Mouse (Mus musculus): Measurements from ENCODE around the gene Mob4. TPM values are rescaled to one million over a fixed set of nuclear protein-coding genes. Genes with fewer than 3 reads are reported as not detected.
A peak's percentile ranks its signal among the peaks of the same experiment; 100 is the strongest.

Mob4 gene
- polyA plus RNA-seq (2015; fragmentation: Nextera tagmentation; extraction: Ambion mirVana), result 126 and 134 TPM in 2 replicates

DNA sequence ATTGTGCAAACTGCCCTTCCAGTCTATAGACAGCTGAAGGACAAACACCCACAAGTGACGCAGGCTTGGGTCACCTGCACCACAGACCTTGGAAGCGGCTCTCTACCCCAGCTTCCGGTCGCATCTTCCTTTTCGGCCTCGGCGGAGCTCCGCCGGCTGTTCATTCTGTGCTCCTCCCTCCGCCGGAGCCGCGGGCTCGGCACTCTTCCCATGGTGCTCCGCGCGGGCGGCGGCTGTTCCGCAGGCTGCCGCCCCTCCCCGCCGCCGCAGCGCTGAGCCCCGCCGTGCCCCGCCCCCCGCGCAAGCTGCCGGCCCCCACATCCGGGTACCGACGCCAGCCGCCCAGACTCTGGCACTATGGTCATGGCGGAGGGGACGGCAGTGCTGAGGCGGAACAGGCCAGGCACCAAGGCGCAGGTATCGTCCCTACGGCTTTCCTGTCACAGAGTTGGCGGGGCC is at the start of gene Mob4:
Gene Mob4, plus strand, starts transcription at position 289 of the 459 bp plus-strand sequence.
- ATAC-seq (ENCODE audit: insufficient number of reproducible peaks, low FRiP score, low TSS enrichment, low read depth), result peak; percentile 96
- H3K36me3 ChIP-seq, result no peaks in the 10 kb centered on the region
- H3K4me2 ChIP-seq (replicated peaks), result peak within 1 kb of the TSS; percentile 58
- under 1% methylated on average over 42 of the region's 42 CpGs for WGBS
- H3K9me3 ChIP-seq (replicated peaks), result no peaks in the 10 kb centered on the region
- H3K27ac ChIP-seq (replicated peaks), result peak within 1 kb of the TSS; percentile 98
- H3K9ac ChIP-seq, result peak within 1 kb of the TSS; percentile 98
- no peaks in the 10 kb centered on the region for H3K27me3 ChIP-seq
- peaks cover 16% of the 10 kb centered on the region for H3K4me1 ChIP-seq
- peak within 1 kb of the TSS; percentile 100 for H3K4me3 ChIP-seq (replicated peaks)

DNA sequence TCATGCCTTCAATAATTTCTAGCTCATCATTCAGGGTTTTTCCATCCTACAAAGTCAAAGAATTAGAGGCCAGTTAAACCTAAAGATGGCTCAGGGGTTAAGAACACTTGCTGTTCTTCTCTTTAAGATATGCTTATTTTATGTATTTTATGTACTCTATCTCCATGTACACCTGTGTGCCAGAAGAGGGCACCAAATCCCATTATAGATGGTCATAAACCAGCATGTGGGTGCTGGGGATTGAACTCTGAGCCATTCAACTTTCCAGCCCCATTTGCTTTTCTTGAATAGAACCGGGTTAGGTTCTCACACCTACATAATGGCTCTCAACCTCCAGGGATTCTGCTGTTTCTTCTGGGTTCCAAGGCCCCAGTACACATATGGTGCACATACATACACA is 48.9 kb upstream of the Mob4 start:
- no peaks in the 10 kb centered on the region for H3K27me3 ChIP-seq
- ATAC-seq (ENCODE audit: insufficient number of reproducible peaks, low FRiP score, low TSS enrichment, low read depth), result no peak
- no peak overlapping the region for H3K4me3 ChIP-seq (replicated peaks)
- H3K9me3 ChIP-seq (replicated peaks), result no peaks in the 10 kb centered on the region; the same call in 1 of the 2 replicates
- peaks cover 22% of the 10 kb centered on the region for H3K4me1 ChIP-seq
- no peak overlapping the region for H3K4me2 ChIP-seq (replicated peaks)
- H3K9ac ChIP-seq, result no peak overlapping the region
- no peak overlapping the region for H3K27ac ChIP-seq (replicated peaks)
- WGBS, result 87% methylated on average over 1 of the region's 1 CpGs
- peaks cover 68% of the 10 kb centered on the region for H3K36me3 ChIP-seq

DNA sequence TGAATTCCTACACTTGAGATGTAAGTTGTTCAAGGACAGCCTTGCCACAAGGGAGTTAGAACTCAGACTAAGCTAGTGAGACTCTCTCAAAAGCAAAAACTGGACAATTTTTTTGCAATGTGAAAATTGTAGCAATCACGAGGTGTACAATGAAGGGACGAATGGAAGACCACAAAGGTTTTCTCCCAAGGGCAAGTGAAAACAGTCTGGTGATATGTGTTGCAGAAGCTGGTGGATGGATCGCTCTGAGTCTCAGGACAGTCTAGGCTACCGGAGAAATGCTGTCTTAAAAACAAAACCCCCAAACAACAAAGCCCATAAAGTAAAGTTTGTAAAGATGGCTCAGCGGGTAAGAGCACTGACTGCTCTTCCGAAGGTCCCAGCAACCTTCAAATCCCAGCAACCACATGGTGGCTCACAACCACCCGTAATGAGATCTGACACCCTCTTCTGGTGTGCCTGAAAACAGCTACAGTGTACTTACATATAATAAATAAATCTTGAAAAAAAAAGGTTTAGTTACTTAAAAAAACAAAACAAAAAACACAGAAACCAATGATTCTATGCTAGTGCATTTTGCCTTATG is 45.2 kb upstream of the Mob4 start:
- Histone ChIP-seq H3K27ac (replicated peaks) (no peak overlapping the region), H3K4me2 (replicated peaks) (peak overlapping the region; percentile 72), H3K9ac (no peak overlapping the region), H3K4me3 (replicated peaks) (peak overlapping the region; percentile 96), H3K4me1 (peaks cover 33% of the 10 kb centered on the region), H3K9me3 (replicated peaks) (no peaks in the 10 kb centered on the region; the same call in 1 of the 2 replicates), H3K36me3 (peaks cover 46% of the 10 kb centered on the region), H3K27me3 (no peaks in the 10 kb centered on the region)
- WGBS, result 44% methylated on average over 7 of the region's 7 CpGs
- no peak for ATAC-seq (ENCODE audit: insufficient number of reproducible peaks, low FRiP score, low TSS enrichment, low read depth)

DNA sequence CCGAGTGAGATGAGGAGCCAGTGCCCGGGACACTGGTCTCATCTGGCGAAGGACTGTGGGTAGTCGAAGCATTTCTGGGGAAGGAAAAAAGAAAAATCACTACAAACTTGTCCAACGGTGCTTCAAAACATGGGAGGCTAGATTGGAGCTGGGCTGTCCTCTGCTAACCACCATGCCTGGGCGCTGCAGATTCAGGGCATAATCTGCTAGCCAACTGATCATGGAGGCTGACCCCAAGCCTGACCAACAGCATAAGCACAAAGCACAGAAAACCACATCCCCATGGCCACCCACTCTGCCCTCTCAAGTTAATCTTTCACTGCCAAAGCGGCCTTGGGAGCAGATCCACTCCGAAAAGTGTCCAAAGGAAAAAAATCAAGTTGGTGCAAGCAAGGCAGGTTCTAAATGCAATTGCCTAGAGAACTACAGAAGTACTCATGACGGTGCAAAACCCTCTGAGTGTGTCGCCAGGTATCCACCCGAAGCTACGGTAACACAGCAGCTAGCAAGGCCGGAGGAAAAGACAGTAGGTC is 44.1 kb upstream of the Mob4 start:
- Histone ChIP-seq H3K9me3 (replicated peaks) (no peaks in the 10 kb centered on the region; the same call in 1 of the 2 replicates), H3K4me1 (peaks cover 33% of the 10 kb centered on the region), H3K4me2 (replicated peaks) (peak overlapping the region; percentile 72), H3K4me3 (replicated peaks) (peak overlapping the region; percentile 96), H3K27me3 (no peaks in the 10 kb centered on the region), H3K9ac (peak overlapping the region; percentile 89), H3K36me3 (peaks cover 42% of the 10 kb centered on the region), H3K27ac (replicated peaks) (peak overlapping the region; percentile 95)
- no peak for ATAC-seq (ENCODE audit: insufficient number of reproducible peaks, low FRiP score, low TSS enrichment, low read depth)
- WGBS, result 0% methylated on average over 13 of the region's 13 CpGs

DNA sequence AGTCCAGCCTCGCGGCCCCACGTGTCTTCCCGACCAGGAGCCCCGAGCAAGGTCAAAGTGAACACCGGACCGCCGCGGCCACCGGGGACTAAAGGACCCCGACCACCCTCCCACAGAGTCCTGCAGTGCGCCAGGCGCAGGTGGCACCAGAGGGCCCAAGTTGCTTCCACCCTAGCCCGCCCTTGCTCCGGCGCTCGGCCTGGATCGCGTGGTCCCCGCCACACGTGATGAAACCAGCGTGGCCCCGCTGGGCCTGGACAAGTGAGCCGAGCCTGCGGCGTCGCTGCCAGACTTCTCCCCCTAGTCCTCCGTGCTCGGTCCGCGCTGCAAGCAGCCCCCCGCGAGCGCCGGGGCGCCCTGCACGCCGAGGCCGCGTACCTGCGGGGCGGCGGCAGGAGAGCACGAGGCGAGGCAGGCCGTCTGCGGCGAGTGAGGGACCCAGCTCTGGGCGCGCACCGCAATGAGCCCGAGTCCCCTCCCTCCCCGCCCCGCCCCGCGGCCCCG is 43.6 kb upstream of the Mob4 start:
- H3K4me2 ChIP-seq (replicated peaks), result peak overlapping the region; percentile 72
- H3K4me3 ChIP-seq (replicated peaks), result peak overlapping the region; percentile 96
- H3K27me3 ChIP-seq, result no peaks in the 10 kb centered on the region
- H3K27ac ChIP-seq (replicated peaks), result peak overlapping the region; percentile 95
- H3K9me3 ChIP-seq (replicated peaks), result no peaks in the 10 kb centered on the region; the same call in 1 of the 2 replicates
- ATAC-seq (ENCODE audit: insufficient number of reproducible peaks, low FRiP score, low TSS enrichment, low read depth), result peak; percentile 58
- peak overlapping the region; percentile 89 for H3K9ac ChIP-seq
- peaks cover 38% of the 10 kb centered on the region for H3K36me3 ChIP-seq
- H3K4me1 ChIP-seq, result peaks cover 33% of the 10 kb centered on the region
- WGBS, result under 1% methylated on average over 36 of the region's 57 CpGs

DNA sequence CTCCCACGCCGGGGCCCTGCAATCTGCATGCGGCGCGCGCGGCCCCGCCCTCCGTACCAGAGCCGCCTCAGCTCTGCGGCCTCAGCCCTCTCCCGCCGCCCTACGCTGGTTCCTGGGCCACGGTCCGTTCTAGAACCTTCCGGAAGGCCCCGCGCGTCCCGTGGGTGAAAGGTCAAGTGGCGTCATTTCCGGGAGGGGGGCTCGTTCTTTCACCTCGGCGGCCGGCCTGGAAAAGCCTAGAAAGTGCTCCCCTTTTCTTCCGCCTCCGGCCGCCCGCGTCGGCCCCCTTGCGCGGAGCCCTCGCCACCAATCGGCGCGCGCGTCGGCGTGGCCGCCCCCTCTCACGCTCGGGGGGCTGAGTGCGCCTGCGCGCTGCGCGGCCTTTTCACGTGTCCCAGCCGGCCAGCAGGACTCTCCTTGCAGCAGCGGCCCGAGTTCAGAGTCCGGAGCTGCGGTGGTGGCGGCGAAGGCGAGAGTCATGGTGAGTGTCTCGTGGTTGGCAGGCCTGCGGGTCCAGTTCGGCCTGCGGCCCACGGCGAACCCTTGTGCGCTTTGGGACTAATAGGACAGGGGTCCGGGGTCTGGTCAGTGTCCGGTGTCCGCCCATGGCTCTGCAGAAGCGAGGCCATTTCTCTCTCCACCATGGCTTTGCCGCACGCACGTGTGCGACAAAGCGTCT is 43.0 kb upstream of the Mob4 start, which contains the start of the genes Hspe1 and Hspd1:
Gene Hspe1, plus strand, starts transcription at position 201 of the 679 bp plus-strand sequence.
Gene Hspd1, minus strand, starts transcription at position 312 of the 679 bp plus-strand sequence.
- H3K27me3 ChIP-seq, result no peaks in the 10 kb centered on the region
- H3K27ac ChIP-seq (replicated peaks), result peak within 1 kb of the TSS; percentile 95
- under 1% methylated on average over 76 of the region's 76 CpGs for WGBS
- H3K9me3 ChIP-seq (replicated peaks), result no peaks in the 10 kb centered on the region
- H3K9ac ChIP-seq, result peak within 1 kb of the TSS; percentile 89
- peak within 1 kb of the TSS; percentile 72 for H3K4me2 ChIP-seq (replicated peaks)
- ATAC-seq (ENCODE audit: insufficient number of reproducible peaks, low FRiP score, low TSS enrichment, low read depth), result peak; percentile 97
- peaks cover 36% of the 10 kb centered on the region for H3K36me3 ChIP-seq
- H3K4me3 ChIP-seq (replicated peaks), result peak within 1 kb of the TSS; percentile 96
- H3K4me1 ChIP-seq, result peaks cover 33% of the 10 kb centered on the region

DNA sequence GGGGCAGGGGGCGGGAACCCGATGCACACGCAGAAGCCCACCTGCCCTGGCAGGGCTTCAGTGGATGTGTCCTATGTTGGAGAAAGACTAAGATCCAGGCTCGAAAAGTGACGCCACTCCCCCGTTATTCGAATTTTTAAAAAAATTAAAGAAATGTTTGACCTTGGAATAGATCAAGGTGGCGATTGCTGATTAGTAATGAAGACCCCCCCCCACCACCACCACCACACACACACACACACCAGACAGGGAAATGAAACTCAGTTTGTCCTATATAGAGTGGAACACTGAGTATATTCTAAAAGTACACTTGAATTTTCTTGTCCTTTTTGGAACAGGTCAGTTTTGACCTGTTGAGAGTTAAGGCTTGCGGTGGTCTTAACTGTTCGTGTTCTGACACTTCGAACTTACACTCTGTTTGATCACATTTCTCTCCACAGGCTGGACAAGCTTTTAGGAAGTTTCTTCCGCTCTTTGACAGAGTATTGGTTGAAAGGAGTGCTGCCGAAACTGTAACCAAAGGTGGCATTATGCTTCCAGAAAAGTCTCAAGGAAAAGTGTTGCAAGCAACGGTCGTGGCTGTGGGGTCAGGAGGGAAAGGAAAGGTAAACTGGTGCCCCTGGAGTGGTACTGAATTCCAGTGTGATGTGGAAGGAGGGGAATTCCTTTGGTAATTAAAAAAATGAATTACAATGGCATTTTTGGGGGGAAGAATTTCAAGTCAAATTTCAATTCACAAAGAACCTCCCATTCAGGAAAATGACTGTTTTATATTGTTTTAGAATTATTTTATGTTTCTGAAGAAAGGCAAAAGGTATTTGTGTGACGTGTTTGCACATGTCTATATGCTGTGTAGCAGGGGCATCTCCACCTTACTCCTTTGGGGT is 42.2 kb upstream of the Mob4 start:
- peaks cover 32% of the 10 kb centered on the region for H3K4me1 ChIP-seq
- H3K36me3 ChIP-seq, result peaks cover 30% of the 10 kb centered on the region
- peak overlapping the region; percentile 70 for H3K4me2 ChIP-seq (replicated peaks)
- peak overlapping the region; percentile 96 for H3K4me3 ChIP-seq (replicated peaks)
- H3K27ac ChIP-seq (replicated peaks), result peak overlapping the region; percentile 95
- no peaks in the 10 kb centered on the region for H3K27me3 ChIP-seq
- no peaks in the 10 kb centered on the region for H3K9me3 ChIP-seq (replicated peaks)
- 6% methylated on average over 16 of the region's 16 CpGs for WGBS
- ATAC-seq (ENCODE audit: insufficient number of reproducible peaks, low FRiP score, low TSS enrichment, low read depth), result no peak
- peak overlapping the region; percentile 71 for H3K9ac ChIP-seq

DNA sequence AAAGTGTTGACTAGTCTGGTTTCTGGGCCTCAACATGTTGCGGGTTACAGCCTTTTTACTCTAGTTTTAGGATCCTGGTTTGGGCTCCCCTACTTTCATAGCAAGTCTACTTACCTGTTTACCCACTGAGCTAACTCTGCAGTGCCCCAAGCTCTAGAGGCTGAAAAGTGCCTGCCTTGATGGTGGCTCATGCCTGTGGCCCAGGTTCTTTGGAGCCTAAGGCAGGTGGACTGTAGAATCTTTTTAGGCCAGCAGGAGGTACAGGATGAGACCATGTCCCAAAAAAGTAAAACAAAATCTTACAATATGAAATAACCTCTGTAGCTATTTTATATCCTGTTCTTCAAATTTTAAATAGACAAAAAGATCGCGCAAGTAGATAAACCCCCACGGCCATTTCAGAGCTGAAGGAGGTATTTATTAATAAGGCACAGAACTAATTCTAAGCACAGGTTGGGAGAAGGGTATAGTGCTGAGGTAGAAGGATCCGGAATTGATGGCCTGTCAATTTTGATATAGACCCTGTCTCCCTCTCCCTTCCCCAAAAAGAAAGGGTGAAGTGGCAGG is 41.5 kb upstream of the Mob4 start:
- Histone ChIP-seq H3K27me3 (no peaks in the 10 kb centered on the region), H3K4me1 (peaks cover 27% of the 10 kb centered on the region), H3K4me2 (replicated peaks) (peak overlapping the region; percentile 70), H3K9me3 (replicated peaks) (no peaks in the 10 kb centered on the region), H3K36me3 (peaks cover 23% of the 10 kb centered on the region), H3K9ac (no peak overlapping the region), H3K4me3 (replicated peaks) (peak overlapping the region; percentile 96), H3K27ac (replicated peaks) (no peak overlapping the region)
- WGBS, result 81% methylated on average over 5 of the region's 5 CpGs
- no peak for ATAC-seq (ENCODE audit: insufficient number of reproducible peaks, low FRiP score, low TSS enrichment, low read depth)

DNA sequence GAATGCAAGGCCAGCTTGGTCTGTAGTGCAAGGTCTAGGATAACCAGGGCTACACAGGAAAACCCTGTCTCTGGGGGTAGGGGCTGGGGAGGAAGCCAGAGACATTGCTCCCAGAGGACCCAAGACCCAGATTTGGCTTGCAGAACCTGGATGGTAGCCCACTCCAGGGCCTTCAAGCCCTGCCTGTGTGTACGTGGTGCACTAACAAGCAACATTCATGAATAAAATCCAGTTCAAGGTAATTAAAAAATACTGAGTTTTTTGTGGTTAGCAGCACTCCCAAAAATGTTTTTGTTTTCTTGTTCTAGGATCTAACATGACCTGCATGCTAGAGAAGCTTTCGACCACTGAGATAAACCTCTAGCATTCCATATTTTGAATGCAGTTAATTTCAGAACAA is 39.0 kb upstream of the Mob4 start:
- no peak for ATAC-seq (ENCODE audit: insufficient number of reproducible peaks, low FRiP score, low TSS enrichment, low read depth)
- Histone ChIP-seq H3K27me3 (no peaks in the 10 kb centered on the region), H3K9ac (no peak overlapping the region), H3K4me1 (peaks cover 11% of the 10 kb centered on the region), H3K27ac (replicated peaks) (no peak overlapping the region), H3K4me3 (replicated peaks) (no peak overlapping the region), H3K36me3 (peaks cover 17% of the 10 kb centered on the region), H3K9me3 (replicated peaks) (no peaks in the 10 kb centered on the region), H3K4me2 (replicated peaks) (no peak overlapping the region)
- WGBS, result 83% methylated on average over 2 of the region's 2 CpGs

DNA sequence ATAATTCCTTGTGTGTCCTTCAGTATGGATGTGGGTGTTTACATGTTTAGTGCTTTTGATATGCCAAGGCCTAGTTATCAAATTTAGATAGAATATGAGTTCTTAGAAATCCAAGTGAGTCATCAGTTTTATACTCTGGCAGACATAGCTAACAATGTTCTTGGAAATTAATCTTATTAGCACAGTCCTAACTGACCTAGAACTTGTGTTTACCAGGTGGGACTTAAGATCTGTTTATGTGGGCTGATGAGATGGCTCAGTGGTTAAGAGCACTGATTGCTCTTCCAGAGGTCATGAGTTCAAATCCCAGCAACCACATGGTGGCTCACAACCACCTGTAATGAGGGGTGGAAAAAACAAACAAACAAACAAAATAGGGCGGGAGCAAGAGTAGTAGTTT is 38.6 kb upstream of the Mob4 start:
- H3K4me1 ChIP-seq, result peaks cover 11% of the 10 kb centered on the region
- no peak overlapping the region for H3K9ac ChIP-seq
- H3K27ac ChIP-seq (replicated peaks), result no peak overlapping the region
- H3K4me2 ChIP-seq (replicated peaks), result no peak overlapping the region
- H3K27me3 ChIP-seq, result no peaks in the 10 kb centered on the region
- no peak for ATAC-seq (ENCODE audit: insufficient number of reproducible peaks, low FRiP score, low TSS enrichment, low read depth)
- no peak overlapping the region for H3K4me3 ChIP-seq (replicated peaks)
- H3K36me3 ChIP-seq, result peaks cover 17% of the 10 kb centered on the region
- H3K9me3 ChIP-seq (replicated peaks), result no peaks in the 10 kb centered on the region
- WGBS, result 97% methylated on average over 1 of the region's 1 CpGs
